Mouse (Mus musculus) hindbrain, embryonic 15.5 days (tissue): ENCODE data around the gene Ppfia2. TPM values are rescaled to one million over a fixed set of nuclear protein-coding genes. Genes with fewer than 3 reads are reported as not detected.

Experiments used
- ATAC-seq: fragments of 200-750 bp; cut with Nextera tagmentation; 2 replicates; pipeline ENCODE4 v1.8.0; 2017; ENCODE audit warnings: low read depth, moderate number of reproducible peaks, moderate TSS enrichment; ENCODE audit not compliant: low FRiP score
- H3K27ac ChIP-seq: fragments of 300-500 bp; sonication (generic); replicated peaks from 2 replicates; pipeline ENCODE4 v1.5.1; 2015; ENCODE audit warnings: mild to moderate bottlenecking, inconsistent platforms
- H3K27me3 ChIP-seq: fragments of 300-500 bp; sonication (generic); 2 replicates; pipeline ENCODE4 v1.6.1; 2015; ENCODE audit warnings: control low read depth, inconsistent platforms
- H3K36me3 ChIP-seq: fragments of 300-500 bp; sonication (generic); 2 replicates; pipeline ENCODE4 v1.6.1; 2015; ENCODE audit warnings: control low read depth, inconsistent platforms
- H3K4me1 ChIP-seq: fragments of 300-500 bp; sonication (generic); replicated peaks from 2 replicates; pipeline ENCODE4 v1.6.1; 2015; ENCODE audit warnings: control low read depth, inconsistent platforms
- H3K4me2 ChIP-seq: fragments of 300-500 bp; sonication (generic); 2 replicates; pipeline ENCODE4 v1.6.1; 2015; ENCODE audit warnings: moderate library complexity, mild to moderate bottlenecking, inconsistent platforms
- H3K4me3 ChIP-seq: fragments of 300-500 bp; sonication (generic); 2 replicates; pipeline ENCODE4 v1.5.1; 2015; ENCODE audit warnings: mild to moderate bottlenecking, inconsistent platforms
- H3K9ac ChIP-seq: fragments of 300-500 bp; sonication (generic); 2 replicates; pipeline ENCODE4 v1.6.1; 2015; ENCODE audit warnings: inconsistent platforms
- H3K9me3 ChIP-seq: fragments of 300-500 bp; sonication (generic); 2 replicates; pipeline ENCODE4 v1.6.1; 2016; ENCODE audit warnings: control low read depth, inconsistent platforms
- WGBS: fragments of 180-500 bp; shearing (Covaris S2); methylation state at CpG from one replicate; pipeline ENCODE4 v1.1.7; 2015; 5-methylcytosine and 5-hydroxymethylcytosine counted together
- polyA plus RNA-seq: library from polyadenylated mRNA; unstranded; fragments of >200 nt; fragmentation: Nextera tagmentation; extraction: Ambion mirVana; gene quantifications from 2 replicates; pipeline ENCODE4 v1.2.1, GENCODE M21; 2015

Gene Ppfia2
- polyA plus RNA-seq, 1 experiment from 2014 or later, result 30.3 TPM

GRCm38 (mm10) chr10:106932571-106933073 is 462.5 kb downstream of the Ppfia2 start:
- Histone ChIP-seq H3K4me2 (peak overlapping the region; percentile 52), H3K4me3 (peak overlapping the region; percentile 24), H3K27me3 (no peaks in the 10 kb centered on the region), H3K9me3 (no peaks in the 10 kb centered on the region), H3K4me1 (peaks cover 3% of the 10 kb centered on the region; the same call in 1 of the 2 replicates), H3K9ac (no peak overlapping the region), H3K27ac (peak overlapping the region; percentile 38; the same call in 1 of the 2 replicates), H3K36me3 (no peaks in the 10 kb centered on the region)
- WGBS, result 30% methylated on average over 13 of the region's 13 CpGs
- ATAC-seq, result peak; percentile 27; the same call in 1 of the 2 replicates

GRCm38 (mm10) chr10:106936996-106937395 is 466.9 kb downstream of the Ppfia2 start:
- H3K4me1 ChIP-seq, result peaks cover 3% of the 10 kb centered on the region; the same call in 1 of the 2 replicates
- no peaks in the 10 kb centered on the region for H3K27me3 ChIP-seq
- no peaks in the 10 kb centered on the region for H3K9me3 ChIP-seq
- no peak for ATAC-seq
- H3K27ac ChIP-seq, result no peak overlapping the region
- no peaks in the 10 kb centered on the region for H3K36me3 ChIP-seq
- H3K4me3 ChIP-seq, result no peak overlapping the region
- H3K4me2 ChIP-seq, result no peak overlapping the region
- no peak overlapping the region for H3K9ac ChIP-seq
- 92% methylated on average over 7 of the region's 7 CpGs for WGBS

- Histone ChIP-seq H3K4me3 (no peak overlapping the region), H3K27me3 (no peaks in the 10 kb centered on the region), H3K36me3 (no peaks in the 10 kb centered on the region), H3K4me1 (no peaks in the 10 kb centered on the region), H3K27ac (no peak overlapping the region), H3K4me2 (no peak overlapping the region), H3K9me3 (no peaks in the 10 kb centered on the region), H3K9ac (no peak overlapping the region)
- no peak for ATAC-seq
- 98% methylated on average over 3 of the region's 3 CpGs for WGBS
Observed at GRCm38 (mm10) chr10:106938851-106939250, 468.7 kb downstream of the Ppfia2 start.

GRCm38 (mm10) chr10:106939441-106939840 is 469.3 kb downstream of the Ppfia2 start:
- Histone ChIP-seq H3K4me2 (no peak overlapping the region), H3K9ac (no peak overlapping the region), H3K9me3 (no peaks in the 10 kb centered on the region), H3K4me3 (no peak overlapping the region), H3K4me1 (no peaks in the 10 kb centered on the region), H3K36me3 (no peaks in the 10 kb centered on the region), H3K27ac (no peak overlapping the region), H3K27me3 (no peaks in the 10 kb centered on the region)
- 80% methylated on average over 1 of the region's 1 CpGs for WGBS
- ATAC-seq, result no peak

GRCm38 (mm10) chr10:106941380-106941779 is 471.2 kb downstream of the Ppfia2 start:
- no peak overlapping the region for H3K4me3 ChIP-seq
- no peak for ATAC-seq
- no peaks in the 10 kb centered on the region for H3K27me3 ChIP-seq
- H3K36me3 ChIP-seq, result no peaks in the 10 kb centered on the region
- no peak overlapping the region for H3K4me2 ChIP-seq
- no peaks in the 10 kb centered on the region for H3K9me3 ChIP-seq
- H3K27ac ChIP-seq, result no peak overlapping the region
- no peak overlapping the region for H3K9ac ChIP-seq
- no peaks in the 10 kb centered on the region for H3K4me1 ChIP-seq
- 78% methylated on average over 5 of the region's 5 CpGs for WGBS

- H3K4me2 ChIP-seq, result no peak overlapping the region
- H3K4me1 ChIP-seq, result no peaks in the 10 kb centered on the region
- WGBS, result 83% methylated on average over 3 of the region's 3 CpGs
- no peaks in the 10 kb centered on the region for H3K36me3 ChIP-seq
- no peaks in the 10 kb centered on the region for H3K27me3 ChIP-seq
- no peak overlapping the region for H3K4me3 ChIP-seq
- no peak overlapping the region for H3K27ac ChIP-seq
- no peak for ATAC-seq
- H3K9me3 ChIP-seq, result no peaks in the 10 kb centered on the region
- no peak overlapping the region for H3K9ac ChIP-seq
Observed at GRCm38 (mm10) chr10:106959026-106959425, 488.9 kb downstream of the Ppfia2 start.

- peak overlapping the region; percentile 20; the same call in 1 of the 2 replicates for H3K27ac ChIP-seq
- no peak overlapping the region for H3K4me3 ChIP-seq
- H3K4me1 ChIP-seq, result peaks cover 11% of the 10 kb centered on the region
- 33% methylated on average over 13 of the region's 13 CpGs for WGBS
- H3K9me3 ChIP-seq, result no peaks in the 10 kb centered on the region
- H3K9ac ChIP-seq, result no peak overlapping the region
- no peaks in the 10 kb centered on the region for H3K36me3 ChIP-seq
- no peaks in the 10 kb centered on the region for H3K27me3 ChIP-seq
- peak overlapping the region; percentile 13; the same call in 1 of the 2 replicates for H3K4me2 ChIP-seq
- ATAC-seq, result no peak; the same call in 1 of the 2 replicates
Observed at GRCm38 (mm10) chr10:106975193-106976141, 505.3 kb downstream of the Ppfia2 start.
